Mouse (Mus musculus) forebrain, embryonic 13.5 days (tissue): ENCODE results near the gene Mrps34. TPM values are rescaled to one million over a fixed set of nuclear protein-coding genes. Genes with fewer than 3 reads are reported as not detected.

ENCODE experiments used
- ATAC-seq: fragments of 200-750 bp; cut with Nextera tagmentation; 2 replicates; pipeline ENCODE4 v1.8.0; 2017
- H3K27ac ChIP-seq: fragments of 300-500 bp; sonication (generic); 2 replicates; pipeline ENCODE4 v1.5.1; 2015; ENCODE audit warnings: inconsistent platforms, mild to moderate bottlenecking, moderate library complexity
- H3K27me3 ChIP-seq: fragments of 300-500 bp; sonication (generic); 2 replicates; pipeline ENCODE4 v1.6.1; 2015; ENCODE audit warnings: mild to moderate bottlenecking, inconsistent platforms
- H3K36me3 ChIP-seq: fragments of 300-500 bp; sonication (generic); 2 replicates; pipeline ENCODE4 v1.6.1; 2015; ENCODE audit warnings: mild to moderate bottlenecking, inconsistent platforms; ENCODE audit not compliant: poor library complexity, severe bottlenecking
- H3K4me1 ChIP-seq: fragments of 300-500 bp; sonication (generic); 2 replicates; pipeline ENCODE4 v1.6.1; 2015; ENCODE audit warnings: inconsistent platforms
- H3K4me2 ChIP-seq: fragments of 300-500 bp; sonication (generic); 2 replicates; pipeline ENCODE4 v1.6.1; 2015; ENCODE audit warnings: inconsistent platforms, mild to moderate bottlenecking, moderate library complexity
- H3K4me3 ChIP-seq: fragments of 300-500 bp; sonication (generic); 2 replicates; pipeline ENCODE4 v1.5.1; 2015; ENCODE audit warnings: mild to moderate bottlenecking, inconsistent platforms
- H3K9ac ChIP-seq: fragments of 300-500 bp; sonication (generic); 2 replicates; pipeline ENCODE4 v1.6.1; 2015; ENCODE audit warnings: mild to moderate bottlenecking, inconsistent platforms
- H3K9me3 ChIP-seq: fragments of 300-500 bp; sonication (generic); replicated peaks from 2 replicates; pipeline ENCODE4 v1.6.1; 2016; ENCODE audit warnings: inconsistent platforms
- WGBS: fragments of 180-500 bp; shearing (Covaris S2); methylation state at CpG from one replicate; pipeline ENCODE4 v1.1.7; 2015; 5-methylcytosine and 5-hydroxymethylcytosine counted together
- polyA plus RNA-seq: library from polyadenylated mRNA; unstranded; fragments of >200 nt; fragmentation: Nextera tagmentation; extraction: Ambion mirVana; gene quantifications from 2 replicates; pipeline ENCODE4 v1.2.1, GENCODE M21; 2015

The Mrps34 gene
- polyA plus RNA-seq, 1 experiment from 2014 or later = 85.4 TPM

DNA sequence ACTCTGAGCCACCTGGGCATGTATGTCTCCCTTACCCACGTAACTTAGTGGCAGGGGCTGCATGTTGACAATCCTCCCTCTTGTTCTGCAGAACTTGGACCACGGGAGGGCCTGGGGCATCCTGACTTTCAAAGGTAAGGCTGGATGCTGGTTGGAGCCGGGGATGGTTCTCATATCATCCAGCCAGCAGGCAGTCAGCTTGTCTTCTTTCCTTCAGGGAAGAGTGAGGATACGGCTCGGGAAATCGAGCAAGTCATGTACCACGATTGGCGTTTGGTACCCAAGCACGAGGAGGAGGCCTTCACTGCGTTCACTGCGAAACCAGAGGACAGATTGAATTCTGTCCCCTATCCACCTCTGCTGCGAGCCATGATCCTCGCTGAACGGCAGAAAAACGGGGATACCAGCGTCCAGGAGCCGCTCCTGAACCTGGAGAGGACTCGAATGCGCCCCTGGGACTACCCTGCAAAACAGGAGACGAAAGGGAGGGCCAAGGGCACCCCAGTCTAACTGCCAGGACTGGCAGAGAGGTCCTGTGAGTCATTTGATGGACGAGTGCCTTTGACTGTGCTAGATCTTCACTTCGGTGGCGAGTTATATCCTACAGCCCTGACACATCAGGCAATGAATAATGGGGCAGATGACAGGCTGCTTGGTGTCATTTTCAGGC is 790 bp downstream of the Mrps34 start:
- Histone ChIP-seq H3K9ac (peak overlapping the region; percentile 92), H3K9me3 (no peaks in the 10 kb centered on the region), H3K4me2 (peak overlapping the region; percentile 99), H3K4me1 (peaks cover 46% of the 10 kb centered on the region), H3K27me3 (no peaks in the 10 kb centered on the region), H3K4me3 (peak overlapping the region; percentile 92), H3K36me3 (peaks cover 68% of the 10 kb centered on the region), H3K27ac (peak overlapping the region; percentile 84)
- no peak for ATAC-seq
- WGBS = 11% methylated on average over 23 of the region's 23 CpGs

- WGBS = under 1% methylated on average over 49 of the region's 50 CpGs
- H3K4me1 ChIP-seq = peaks cover 46% of the 10 kb centered on the region
Observed at GRCm38 (mm10) chr17:24896241-24896992, 1.5 kb downstream of the Mrps34 start, which contains the start of gene Nme3. Gene Nme3, plus strand, starts transcription at chr17:24896500.

GRCm38 (mm10) chr17:24896993-24897269 is 2.0 kb downstream of the Mrps34 start:
- H3K36me3 ChIP-seq = peaks cover 68% of the 10 kb centered on the region
- H3K4me3 ChIP-seq = peak overlapping the region; percentile 92
- H3K4me1 ChIP-seq = peaks cover 46% of the 10 kb centered on the region
- 28% methylated on average over 11 of the region's 11 CpGs for WGBS
- H3K27ac ChIP-seq = 0 out of 2 replicates have a peak overlapping the region, but pooled peaks have one; percentile 84
- H3K9me3 ChIP-seq = no peaks in the 10 kb centered on the region
- H3K4me2 ChIP-seq = peak overlapping the region; percentile 99
- peak overlapping the region; percentile 92 for H3K9ac ChIP-seq
- no peak for ATAC-seq
- no peaks in the 10 kb centered on the region for H3K27me3 ChIP-seq

More at GRCm38 (mm10) chr17:24896241-24896992, 1.5 kb downstream of the Mrps34 start, which contains the start of gene Nme3:
- Histone ChIP-seq H3K9ac (peak within 1 kb of the TSS; percentile 92), H3K4me2 (peak within 1 kb of the TSS; percentile 99), H3K9me3 (no peaks in the 10 kb centered on the region), H3K36me3 (peaks cover 68% of the 10 kb centered on the region), H3K4me3 (peak within 1 kb of the TSS; percentile 92), H3K27ac (peak within 1 kb of the TSS; percentile 84), H3K27me3 (no peaks in the 10 kb centered on the region)
- peak; percentile 74 for ATAC-seq

DNA sequence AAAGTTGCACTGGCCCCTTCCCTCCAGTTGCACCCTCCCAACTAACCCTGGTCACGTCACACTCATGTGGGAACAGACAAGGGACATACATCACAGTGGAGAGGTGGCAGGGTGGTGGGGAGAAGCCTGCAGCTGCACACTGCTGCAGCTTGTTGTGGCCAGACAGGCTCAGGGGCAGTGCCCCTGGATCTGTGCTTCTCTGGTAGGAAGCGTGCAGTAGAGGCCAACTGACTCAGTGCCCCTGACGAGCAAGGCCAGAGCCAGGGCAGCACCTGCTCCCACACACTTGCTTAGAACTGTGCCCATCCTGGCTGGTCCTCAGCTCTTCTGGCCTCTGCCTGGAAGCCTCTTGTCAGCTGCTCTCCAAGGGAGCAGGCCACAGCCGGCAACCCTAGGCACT is 2.7 kb downstream of the Mrps34 start:
- Histone ChIP-seq H3K4me3 (peak overlapping the region; percentile 92), H3K36me3 (peaks cover 68% of the 10 kb centered on the region), H3K4me2 (peak overlapping the region; percentile 99), H3K27ac (no peak overlapping the region), H3K4me1 (peaks cover 46% of the 10 kb centered on the region), H3K9ac (peak overlapping the region; percentile 92), H3K27me3 (no peaks in the 10 kb centered on the region), H3K9me3 (no peaks in the 10 kb centered on the region)
- ATAC-seq = no peak
- WGBS = 78% methylated on average over 4 of the region's 4 CpGs

- Histone ChIP-seq H3K27me3 (no peaks in the 10 kb centered on the region), H3K4me3 (no peak overlapping the region; the same call in 1 of the 2 replicates), H3K9ac (0 out of 2 replicates have a peak overlapping the region, but pooled peaks have one; percentile 92), H3K9me3 (no peaks in the 10 kb centered on the region), H3K27ac (no peak overlapping the region), H3K4me1 (peaks cover 44% of the 10 kb centered on the region), H3K36me3 (peaks cover 68% of the 10 kb centered on the region), H3K4me2 (no peak overlapping the region; the same call in 1 of the 2 replicates)
- 83% methylated on average over 4 of the region's 4 CpGs for WGBS
- ATAC-seq = no peak
Observed at GRCm38 (mm10) chr17:24898041-24898854, 3.3 kb downstream of the Mrps34 start.

- H3K4me1 ChIP-seq = peaks cover 35% of the 10 kb centered on the region
- H3K36me3 ChIP-seq = peaks cover 72% of the 10 kb centered on the region
- no peak overlapping the region for H3K4me3 ChIP-seq
- H3K9me3 ChIP-seq = no peaks in the 10 kb centered on the region
- H3K4me2 ChIP-seq = no peak overlapping the region
- H3K9ac ChIP-seq = no peak overlapping the region
- H3K27ac ChIP-seq = no peak overlapping the region
- ATAC-seq = no peak
- 85% methylated on average over 5 of the region's 5 CpGs for WGBS
- no peaks in the 10 kb centered on the region for H3K27me3 ChIP-seq
Observed at GRCm38 (mm10) chr17:24899153-24899552, 4.2 kb downstream of the Mrps34 start.

- no peak overlapping the region for H3K4me2 ChIP-seq
- peaks cover 30% of the 10 kb centered on the region for H3K4me1 ChIP-seq
- 92% methylated on average over 6 of the region's 6 CpGs for WGBS
- H3K36me3 ChIP-seq = peaks cover 80% of the 10 kb centered on the region
- no peak overlapping the region for H3K9ac ChIP-seq
- no peaks in the 10 kb centered on the region for H3K9me3 ChIP-seq
- H3K27me3 ChIP-seq = no peaks in the 10 kb centered on the region
- H3K27ac ChIP-seq = no peak overlapping the region
- no peak for ATAC-seq
- no peak overlapping the region for H3K4me3 ChIP-seq
Observed at GRCm38 (mm10) chr17:24900014-24900413, 5.1 kb downstream of the Mrps34 start.

DNA sequence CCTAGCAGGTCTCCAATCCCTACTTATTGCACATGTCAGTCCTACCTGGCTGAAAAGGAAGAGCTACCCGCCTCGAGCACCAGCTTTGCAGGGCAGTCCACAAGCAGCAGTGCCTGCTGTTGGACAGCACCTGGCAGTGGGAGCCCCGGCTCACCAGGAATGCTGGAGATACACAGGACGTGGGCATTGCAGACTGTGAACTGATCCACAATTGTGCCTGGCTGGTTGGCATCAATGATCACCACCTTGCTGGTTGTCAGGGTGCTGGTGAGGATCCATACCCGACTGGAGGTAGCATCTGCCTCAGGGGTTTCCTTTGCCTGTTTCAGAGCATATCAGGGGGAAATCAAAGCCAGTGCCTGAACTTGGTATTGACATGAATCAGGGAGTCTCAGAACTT is 7.2 kb downstream of the Mrps34 start:
- H3K4me2 ChIP-seq = no peak overlapping the region
- no peak for ATAC-seq
- no peaks in the 10 kb centered on the region for H3K9me3 ChIP-seq
- no peak overlapping the region for H3K9ac ChIP-seq
- no peak overlapping the region for H3K27ac ChIP-seq
- H3K36me3 ChIP-seq = peaks cover 100% of the 10 kb centered on the region
- H3K27me3 ChIP-seq = no peaks in the 10 kb centered on the region
- WGBS = 90% methylated on average over 5 of the region's 5 CpGs
- peaks cover 11% of the 10 kb centered on the region for H3K4me1 ChIP-seq
- no peak overlapping the region for H3K4me3 ChIP-seq

GRCm38 (mm10) chr17:24902671-24903474 is 8.0 kb downstream of the Mrps34 start:
- Histone ChIP-seq H3K9me3 (no peaks in the 10 kb centered on the region), H3K27ac (no peak overlapping the region), H3K4me2 (no peak overlapping the region), H3K36me3 (peaks cover 100% of the 10 kb centered on the region), H3K4me1 (peaks cover 4% of the 10 kb centered on the region), H3K4me3 (no peak overlapping the region), H3K9ac (no peak overlapping the region), H3K27me3 (no peaks in the 10 kb centered on the region)
- ATAC-seq = no peak
- WGBS = 69% methylated on average over 9 of the region's 9 CpGs

DNA sequence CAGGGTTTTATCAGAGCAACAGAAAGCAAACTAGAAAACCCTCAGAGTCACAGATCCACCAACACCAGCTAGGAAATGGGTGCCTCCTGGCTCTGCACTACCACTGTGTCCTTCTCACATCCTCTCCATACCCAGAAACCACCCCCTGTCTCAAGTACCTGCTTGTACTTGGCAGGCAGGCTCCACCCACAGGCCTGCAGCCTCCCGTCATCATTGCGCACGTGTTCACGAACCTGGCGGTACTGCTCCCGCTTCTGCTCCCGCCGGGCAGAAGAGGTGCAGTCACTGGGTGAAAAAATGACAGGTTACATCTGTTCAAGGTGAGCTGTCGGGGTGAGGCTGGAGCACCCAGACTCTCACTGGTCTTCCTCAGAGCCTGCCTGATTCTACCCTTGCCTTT is 8.9 kb downstream of the Mrps34 start:
- Histone ChIP-seq H3K27me3 (no peaks in the 10 kb centered on the region), H3K27ac (no peak overlapping the region), H3K4me1 (no peaks in the 10 kb centered on the region), H3K4me2 (no peak overlapping the region), H3K4me3 (no peak overlapping the region), H3K9me3 (no peaks in the 10 kb centered on the region), H3K9ac (no peak overlapping the region), H3K36me3 (peaks cover 100% of the 10 kb centered on the region)
- 94% methylated on average over 9 of the region's 9 CpGs for WGBS
- no peak for ATAC-seq

- no peak for ATAC-seq
- 93% methylated on average over 2 of the region's 2 CpGs for WGBS
- H3K9me3 ChIP-seq = no peaks in the 10 kb centered on the region
- H3K9ac ChIP-seq = no peak overlapping the region
- H3K27me3 ChIP-seq = no peaks in the 10 kb centered on the region
- H3K4me3 ChIP-seq = no peak overlapping the region
- no peak overlapping the region for H3K27ac ChIP-seq
- no peaks in the 10 kb centered on the region for H3K4me1 ChIP-seq
- no peak overlapping the region for H3K4me2 ChIP-seq
- H3K36me3 ChIP-seq = peaks cover 100% of the 10 kb centered on the region
Observed at GRCm38 (mm10) chr17:24907591-24907990, 12.7 kb downstream of the Mrps34 start.
